Mouse (Mus musculus) kidney, embryonic 15.5 days (tissue): ENCODE data around the gene Phf20. TPM values are rescaled to one million over a fixed set of nuclear protein-coding genes. Genes with fewer than 3 reads are reported as not detected.

Experiments
- ATAC-seq: fragments of 200-750 bp; cut with Nextera tagmentation; replicated peaks from 2 replicates; pipeline ENCODE4 v1.8.0; 2017; ENCODE audit warnings: moderate TSS enrichment; ENCODE audit not compliant: low FRiP score
- H3K27ac ChIP-seq: fragments of 300-500 bp; sonication (generic); 2 replicates; pipeline ENCODE4 v1.5.1; 2015; ENCODE audit warnings: mild to moderate bottlenecking, inconsistent platforms
- H3K27me3 ChIP-seq: fragments of 300-500 bp; sonication (generic); 2 replicates; pipeline ENCODE4 v1.6.1; 2015; ENCODE audit warnings: inconsistent platforms
- H3K36me3 ChIP-seq: fragments of 300-500 bp; sonication (generic); 2 replicates; pipeline ENCODE4 v1.6.1; 2015; ENCODE audit warnings: inconsistent platforms
- H3K4me1 ChIP-seq: fragments of 300-500 bp; sonication (generic); 2 replicates; pipeline ENCODE4 v1.6.1; 2015; ENCODE audit warnings: inconsistent platforms
- H3K4me2 ChIP-seq: fragments of 300-500 bp; sonication (generic); 2 replicates; pipeline ENCODE4 v1.6.1; 2015; ENCODE audit warnings: moderate library complexity, mild to moderate bottlenecking, inconsistent platforms
- H3K4me3 ChIP-seq: fragments of 300-500 bp; sonication (generic); replicated peaks from 2 replicates; pipeline ENCODE4 v1.5.1; 2015; ENCODE audit warnings: mild to moderate bottlenecking, inconsistent platforms
- H3K9ac ChIP-seq: fragments of 300-500 bp; sonication (generic); 2 replicates; pipeline ENCODE4 v1.6.1; 2015; ENCODE audit warnings: mild to moderate bottlenecking, inconsistent platforms
- H3K9me3 ChIP-seq: fragments of 300-500 bp; sonication (generic); replicated peaks from 2 replicates; pipeline ENCODE4 v1.6.1; 2016; ENCODE audit warnings: inconsistent platforms
- WGBS: fragments of 180-500 bp; shearing (Covaris S2); methylation state at CpG from one replicate; pipeline ENCODE4 v1.1.7; 2015; ENCODE audit warnings: mixed read lengths; 5-methylcytosine and 5-hydroxymethylcytosine counted together
- polyA plus RNA-seq: library from polyadenylated mRNA; unstranded; fragments of >200 nt; fragmentation: Nextera tagmentation; extraction: Ambion mirVana; gene quantifications from 2 replicates; pipeline ENCODE4 v1.2.1, GENCODE M21; 2015

Phf20 gene
- polyA plus RNA-seq = 78.4 and 79.3 TPM in 2 replicates

DNA sequence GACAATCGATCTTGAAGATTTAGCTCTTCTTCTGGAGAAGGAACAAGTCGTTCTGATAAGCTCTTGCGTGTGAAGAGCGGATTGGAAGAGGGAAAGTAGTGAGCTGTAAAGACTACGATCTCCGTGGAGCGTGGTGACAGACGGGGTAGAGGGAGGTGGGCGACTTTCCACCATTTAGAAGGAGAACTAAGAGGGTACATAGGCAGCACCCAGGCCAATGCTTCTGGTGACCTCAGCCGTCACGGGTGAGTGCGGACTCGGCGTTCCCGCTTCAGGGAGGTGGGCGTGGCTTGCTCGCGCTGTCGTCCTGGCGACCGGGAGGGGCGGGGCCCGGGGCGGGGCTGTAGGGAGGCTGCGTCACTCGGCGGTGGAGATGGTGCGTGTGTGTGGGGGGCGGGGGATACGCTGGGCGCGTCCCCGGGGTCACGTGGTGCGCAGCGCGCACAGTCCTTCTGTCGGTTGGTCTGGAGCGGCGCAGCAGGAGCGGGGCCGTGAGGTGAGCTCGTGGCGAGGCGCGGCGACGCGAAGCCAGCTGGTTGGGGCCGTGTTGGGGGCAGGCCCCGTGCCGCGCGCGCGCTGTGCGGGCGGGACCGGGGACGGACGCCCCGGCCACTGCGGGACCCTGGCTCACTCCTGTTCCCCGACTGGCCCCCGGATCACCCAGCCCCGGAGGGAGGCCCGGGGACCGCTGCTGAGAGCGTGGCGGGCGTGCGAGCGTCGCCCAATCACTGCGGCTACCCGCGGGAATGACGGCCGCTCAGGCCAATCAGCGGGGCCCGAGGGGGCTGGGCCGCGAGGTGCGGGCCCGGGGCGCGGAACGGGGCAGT lies at the start of gene Phf20:
Gene Phf20 (plus strand): TSS at position 165 of the 827 bp plus-strand sequence.
- no peaks in the 10 kb centered on the region for H3K27me3 ChIP-seq
- ATAC-seq = peak; percentile 98
- WGBS = under 1% methylated on average over 86 of the region's 88 CpGs
- peak within 1 kb of the TSS; percentile 88 for H3K4me3 ChIP-seq
- peaks cover 31% of the 10 kb centered on the region for H3K4me1 ChIP-seq
- peak within 1 kb of the TSS; percentile 71 for H3K4me2 ChIP-seq
- peak within 1 kb of the TSS; percentile 99 for H3K27ac ChIP-seq
- peak within 1 kb of the TSS; percentile 86 for H3K9ac ChIP-seq
- no peaks in the 10 kb centered on the region for H3K9me3 ChIP-seq
- peaks cover 16% of the 10 kb centered on the region for H3K36me3 ChIP-seq

- no peaks in the 10 kb centered on the region for H3K9me3 ChIP-seq
- no peak overlapping the region for H3K9ac ChIP-seq
- WGBS = 91% methylated on average over 3 of the region's 3 CpGs
- no peak overlapping the region for H3K4me3 ChIP-seq
- no peaks in the 10 kb centered on the region for H3K27me3 ChIP-seq
- no peak overlapping the region for H3K27ac ChIP-seq
- peaks cover 60% of the 10 kb centered on the region for H3K36me3 ChIP-seq
- ATAC-seq = no peak
- peaks cover 12% of the 10 kb centered on the region for H3K4me1 ChIP-seq
- no peak overlapping the region for H3K4me2 ChIP-seq
These were observed 48.9 kb upstream of the Phf20 start for GRCm38 (mm10) chr2:156147316-156147915.

GRCm38 (mm10) chr2:156151538-156151937 lies 44.7 kb upstream of the Phf20 start:
- Histone ChIP-seq H3K4me3 (no peak overlapping the region), H3K9ac (no peak overlapping the region), H3K4me2 (no peak overlapping the region), H3K9me3 (no peaks in the 10 kb centered on the region), H3K36me3 (peaks cover 84% of the 10 kb centered on the region), H3K4me1 (no peaks in the 10 kb centered on the region), H3K27ac (no peak overlapping the region), H3K27me3 (no peaks in the 10 kb centered on the region)
- ATAC-seq = no peak

- Histone ChIP-seq H3K9me3 (no peaks in the 10 kb centered on the region), H3K4me2 (no peak overlapping the region), H3K27ac (no peak overlapping the region), H3K36me3 (peaks cover 88% of the 10 kb centered on the region), H3K9ac (no peak overlapping the region), H3K27me3 (no peaks in the 10 kb centered on the region), H3K4me1 (no peaks in the 10 kb centered on the region), H3K4me3 (no peak overlapping the region)
- 98% methylated on average over 1 of the region's 1 CpGs for WGBS
- no peak for ATAC-seq
These were observed 30.8 kb upstream of the Phf20 start for GRCm38 (mm10) chr2:156165478-156165877.

DNA sequence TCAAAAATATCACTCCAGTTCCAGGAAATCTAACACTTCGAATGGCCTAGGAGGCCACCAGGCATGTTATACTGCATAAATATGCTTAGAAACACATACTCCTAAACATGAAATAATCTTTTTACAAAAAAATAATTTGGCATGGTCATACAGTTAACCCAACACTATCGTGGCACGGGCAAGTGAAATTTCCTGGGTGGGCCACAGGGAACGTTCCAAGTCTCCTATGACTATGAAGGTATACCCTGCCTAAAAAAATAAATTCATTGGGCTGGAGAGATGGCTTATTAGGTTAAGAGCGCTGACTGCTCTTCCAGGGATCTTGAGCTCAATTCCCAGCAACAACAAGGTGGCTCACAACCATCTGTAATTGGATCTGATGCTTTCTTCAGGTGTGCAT lies 29.7 kb upstream of the Phf20 start:
- 95% methylated on average over 5 of the region's 5 CpGs for WGBS
- H3K9ac ChIP-seq = no peak overlapping the region
- H3K4me3 ChIP-seq = no peak overlapping the region
- H3K9me3 ChIP-seq = no peaks in the 10 kb centered on the region
- no peaks in the 10 kb centered on the region for H3K27me3 ChIP-seq
- ATAC-seq = no peak
- no peak overlapping the region for H3K4me2 ChIP-seq
- no peaks in the 10 kb centered on the region for H3K4me1 ChIP-seq
- no peak overlapping the region for H3K27ac ChIP-seq
- H3K36me3 ChIP-seq = peaks cover 92% of the 10 kb centered on the region

DNA sequence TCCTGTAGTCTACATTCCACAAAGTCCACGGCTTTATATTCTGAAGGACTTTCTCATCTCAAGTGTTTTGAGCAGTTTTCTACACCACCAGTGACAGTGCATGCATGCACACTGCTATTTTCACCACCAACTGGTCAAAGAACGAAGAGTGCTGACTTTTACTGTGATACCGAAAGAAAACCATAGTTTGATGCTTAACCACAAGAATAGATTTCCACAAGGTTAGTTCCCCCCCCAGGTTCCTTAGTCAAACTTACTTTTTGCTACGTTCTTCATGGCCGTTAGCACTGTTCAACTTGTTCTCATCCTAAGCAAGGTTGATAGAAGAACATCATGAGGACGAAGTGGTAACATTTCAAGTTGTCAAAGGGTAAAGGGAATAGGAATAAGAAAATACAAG lies 19.2 kb upstream of the Phf20 start:
- Histone ChIP-seq H3K4me3 (peak overlapping the region; percentile 17; the same call in 1 of the 2 replicates), H3K27me3 (no peaks in the 10 kb centered on the region), H3K4me1 (peaks cover 24% of the 10 kb centered on the region), H3K9ac (no peak overlapping the region), H3K9me3 (no peaks in the 10 kb centered on the region), H3K36me3 (peaks cover 52% of the 10 kb centered on the region), H3K27ac (no peak overlapping the region), H3K4me2 (0 out of 2 replicates have a peak overlapping the region, but pooled peaks have one; percentile 1)
- WGBS = 82% methylated on average over 6 of the region's 6 CpGs
- ATAC-seq = no peak

DNA sequence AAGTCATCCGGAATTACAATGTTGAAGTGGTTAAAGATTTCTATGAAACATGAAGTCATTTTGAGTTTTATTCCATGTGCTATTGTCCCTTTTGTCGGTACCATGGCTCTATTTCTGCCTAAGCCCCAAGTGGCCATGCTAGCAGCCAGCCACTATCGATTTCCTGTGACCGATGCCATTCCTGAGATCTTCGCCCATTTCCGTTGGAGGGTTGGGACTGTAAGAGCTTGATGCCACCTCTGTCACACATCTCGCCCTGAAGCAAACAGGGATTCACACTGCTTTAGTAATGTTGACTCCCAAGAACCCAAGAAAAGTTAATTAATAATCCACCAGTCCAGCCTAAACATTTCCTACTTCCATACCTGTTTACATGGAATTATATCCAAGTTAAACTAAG lies 18.6 kb upstream of the Phf20 start:
- ATAC-seq = no peak
- peak overlapping the region; percentile 96 for H3K4me3 ChIP-seq
- H3K27ac ChIP-seq = no peak overlapping the region
- no peak overlapping the region for H3K9ac ChIP-seq
- H3K36me3 ChIP-seq = peaks cover 46% of the 10 kb centered on the region
- H3K27me3 ChIP-seq = no peaks in the 10 kb centered on the region
- H3K9me3 ChIP-seq = no peaks in the 10 kb centered on the region
- peaks cover 24% of the 10 kb centered on the region for H3K4me1 ChIP-seq
- 61% methylated on average over 7 of the region's 7 CpGs for WGBS
- peak overlapping the region; percentile 73 for H3K4me2 ChIP-seq

DNA sequence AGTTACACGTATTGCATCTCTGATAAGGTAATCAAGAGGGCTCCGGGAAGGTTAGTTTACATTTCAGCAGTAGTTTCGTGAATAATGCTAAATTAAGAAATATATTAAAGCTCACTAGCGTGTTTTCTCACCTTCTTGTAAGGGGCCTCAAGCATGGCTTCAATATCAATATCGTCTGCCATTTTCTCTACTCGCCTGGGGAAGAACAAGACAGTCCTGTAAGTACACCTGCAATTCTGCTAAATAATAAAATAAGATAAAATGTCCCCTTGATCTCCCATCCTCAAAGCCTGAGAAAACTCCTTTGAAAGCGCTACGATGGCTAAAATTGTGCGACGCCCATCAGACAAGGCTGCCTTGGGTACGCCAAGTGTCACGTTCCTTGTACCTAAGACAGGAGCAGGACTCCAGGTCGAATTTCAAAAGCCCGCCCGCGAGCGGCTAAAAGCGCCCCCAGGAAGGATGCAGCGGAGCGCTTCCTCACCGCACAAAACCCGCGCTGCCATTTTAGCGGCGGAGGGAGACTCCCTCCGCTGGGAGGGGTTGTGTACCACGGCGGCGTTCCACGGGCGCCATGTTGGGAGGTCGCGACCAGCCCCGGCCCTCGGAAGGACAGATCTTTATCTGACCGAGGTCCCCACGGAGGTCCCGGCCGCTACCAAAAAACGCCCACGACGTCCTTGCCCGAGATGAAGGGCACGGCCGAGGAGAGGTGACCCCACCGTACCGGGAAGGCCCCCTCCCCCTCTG lies 17.0 kb upstream of the Phf20 start:
- H3K9me3 ChIP-seq = no peaks in the 10 kb centered on the region
- H3K4me2 ChIP-seq = peak overlapping the region; percentile 73
- H3K27ac ChIP-seq = peak overlapping the region; percentile 95
- peaks cover 33% of the 10 kb centered on the region for H3K36me3 ChIP-seq
- peak; percentile 61 for ATAC-seq
- peak overlapping the region; percentile 96 for H3K4me3 ChIP-seq
- peak overlapping the region; percentile 100 for H3K9ac ChIP-seq
- H3K27me3 ChIP-seq = no peaks in the 10 kb centered on the region
- peaks cover 24% of the 10 kb centered on the region for H3K4me1 ChIP-seq
- WGBS = 1% methylated on average over 47 of the region's 47 CpGs

DNA sequence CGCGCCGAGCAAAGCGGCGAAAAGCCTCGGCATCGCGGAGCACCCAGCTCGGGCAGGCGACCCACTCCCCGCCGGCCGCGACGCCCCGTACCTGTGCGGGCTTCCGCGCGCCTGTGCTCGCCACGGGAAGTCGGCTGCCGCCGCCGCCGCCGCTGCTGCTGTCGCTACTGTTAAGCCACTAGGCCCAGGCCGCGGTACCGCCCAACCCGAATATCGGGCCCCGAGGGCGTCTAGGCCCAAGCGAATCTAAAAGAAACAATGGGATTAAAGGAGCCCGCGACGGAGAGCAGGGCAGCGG lies 16.5 kb upstream of the Phf20 start:
- Histone ChIP-seq H3K4me2 (peak overlapping the region; percentile 73; the same call in 1 of the 2 replicates), H3K4me1 (peaks cover 24% of the 10 kb centered on the region), H3K27ac (peak overlapping the region; percentile 95), H3K9me3 (no peaks in the 10 kb centered on the region), H3K9ac (peak overlapping the region; percentile 100), H3K4me3 (peak overlapping the region; percentile 96), H3K27me3 (no peaks in the 10 kb centered on the region), H3K36me3 (peaks cover 28% of the 10 kb centered on the region)
- ATAC-seq = peak; percentile 22; the same call in 1 of the 2 replicates
- WGBS = under 1% methylated on average over 41 of the region's 41 CpGs

- Histone ChIP-seq H3K9me3 (no peaks in the 10 kb centered on the region), H3K4me1 (peaks cover 24% of the 10 kb centered on the region), H3K27ac (peak within 1 kb of the TSS; percentile 95), H3K4me3 (peak within 1 kb of the TSS; percentile 96), H3K9ac (peak within 1 kb of the TSS; percentile 100), H3K36me3 (peaks cover 25% of the 10 kb centered on the region), H3K4me2 (peak within 1 kb of the TSS; percentile 73), H3K27me3 (no peaks in the 10 kb centered on the region)
- under 1% methylated on average over 47 of the region's 47 CpGs for WGBS
- peak; percentile 98 for ATAC-seq
These were observed 16.0 kb upstream of the Phf20 start, which contains the start of gene Rbm39 for GRCm38 (mm10) chr2:156180094-156180821. Gene Rbm39 (minus strand): TSS chr2:156180238.

GRCm38 (mm10) chr2:156180824-156181590 lies 15.3 kb upstream of the Phf20 start:
- no peak for ATAC-seq
- Histone ChIP-seq H3K4me1 (peaks cover 24% of the 10 kb centered on the region), H3K27ac (peak overlapping the region; percentile 95), H3K27me3 (no peaks in the 10 kb centered on the region), H3K36me3 (peaks cover 20% of the 10 kb centered on the region), H3K4me2 (peak overlapping the region; percentile 60), H3K9me3 (no peaks in the 10 kb centered on the region), H3K4me3 (peak overlapping the region; percentile 96), H3K9ac (peak overlapping the region; percentile 66)
- 13% methylated on average over 8 of the region's 8 CpGs for WGBS
